Mouse (Mus musculus): ENCODE measurements around the gene Shtn1. TPM values are rescaled to one million over a fixed set of nuclear protein-coding genes. Genes with fewer than 3 reads are reported as not detected.

The Shtn1 gene
- polyA plus RNA-seq, 1 experiment, result 3.4 TPM

GRCm38 (mm10) chr19:58978401-58979171, 97.3 kb downstream of the Shtn1 start:
- H3K27ac ChIP-seq (ENCODE audit: insufficient read depth, low read length), result no peak overlapping the region
- H3K36me3 ChIP-seq (ENCODE audit: control insufficient read depth, insufficient read depth, low read length, poor library complexity, severe bottlenecking), result no peaks in the 10 kb centered on the region
- H3K9me3 ChIP-seq (replicated peaks; ENCODE audit: control insufficient read depth, insufficient read depth, low read length, poor library complexity, severe bottlenecking), result no peaks in the 10 kb centered on the region
- no peak overlapping the region for H3K4me3 ChIP-seq (ENCODE audit: low read depth, low read length)
- no peak for TF ChIP-seq CTCF (IDR thresholded peaks at IDR 0.05; ENCODE audit: low read depth, low read length)
- TF ChIP-seq POLR2A (IDR thresholded peaks at IDR 0.05; ENCODE audit: insufficient read depth, low read length), result no peak
- TF ChIP-seq EP300 (IDR thresholded peaks at IDR 0.05; ENCODE audit: insufficient read depth, low read depth, low read length), result no peak
- H3K4me1 ChIP-seq (ENCODE audit: control insufficient read depth, insufficient read depth, low read length), result peaks cover 2% of the 10 kb centered on the region
- no peaks in the 10 kb centered on the region for H3K27me3 ChIP-seq (ENCODE audit: control insufficient read depth, insufficient read depth, low read length, poor library complexity, severe bottlenecking)
- peak overlapping the region; percentile 7; the same call in 1 of the 2 replicates for H3K9ac ChIP-seq (ENCODE audit: low read depth, poor library complexity, severe bottlenecking)

- TF ChIP-seq CTCF (IDR thresholded peaks at IDR 0.05; ENCODE audit: low read depth, low read length) (no peak), POLR2A (IDR thresholded peaks at IDR 0.05; ENCODE audit: insufficient read depth, low read length) (no peak), EP300 (IDR thresholded peaks at IDR 0.05; ENCODE audit: insufficient read depth, low read depth, low read length) (no peak)
- peaks cover 2% of the 10 kb centered on the region for H3K4me1 ChIP-seq (ENCODE audit: control insufficient read depth, insufficient read depth, low read length)
- H3K9ac ChIP-seq (ENCODE audit: low read depth, poor library complexity, severe bottlenecking), result no peak overlapping the region
- no peak overlapping the region for H3K4me3 ChIP-seq (ENCODE audit: low read depth, low read length)
- H3K27me3 ChIP-seq (ENCODE audit: control insufficient read depth, insufficient read depth, low read length, poor library complexity, severe bottlenecking), result no peaks in the 10 kb centered on the region
- no peaks in the 10 kb centered on the region for H3K9me3 ChIP-seq (replicated peaks; ENCODE audit: control insufficient read depth, insufficient read depth, low read length, poor library complexity, severe bottlenecking)
- no peaks in the 10 kb centered on the region for H3K36me3 ChIP-seq (ENCODE audit: control insufficient read depth, insufficient read depth, low read length, poor library complexity, severe bottlenecking)
- no peak overlapping the region for H3K27ac ChIP-seq (ENCODE audit: insufficient read depth, low read length)
These were observed 100.6 kb downstream of the Shtn1 start for GRCm38 (mm10) chr19:58975216-58975863.

GRCm38 (mm10) chr19:58974126-58974525, 101.8 kb downstream of the Shtn1 start:
- TF ChIP-seq CTCF (IDR thresholded peaks at IDR 0.05; ENCODE audit: low read depth, low read length), result no peak
- no peak for TF ChIP-seq POLR2A (IDR thresholded peaks at IDR 0.05; ENCODE audit: insufficient read depth, low read length)
- TF ChIP-seq EP300 (IDR thresholded peaks at IDR 0.05; ENCODE audit: insufficient read depth, low read depth, low read length), result no peak
- Histone ChIP-seq H3K4me1 (ENCODE audit: control insufficient read depth, insufficient read depth, low read length) (peaks cover 2% of the 10 kb centered on the region), H3K27me3 (ENCODE audit: control insufficient read depth, insufficient read depth, low read length, poor library complexity, severe bottlenecking) (no peaks in the 10 kb centered on the region), H3K4me3 (ENCODE audit: low read depth, low read length) (no peak overlapping the region), H3K36me3 (ENCODE audit: control insufficient read depth, insufficient read depth, low read length, poor library complexity, severe bottlenecking) (no peaks in the 10 kb centered on the region), H3K9me3 (replicated peaks; ENCODE audit: control insufficient read depth, insufficient read depth, low read length, poor library complexity, severe bottlenecking) (no peaks in the 10 kb centered on the region), H3K27ac (ENCODE audit: insufficient read depth, low read length) (no peak overlapping the region), H3K9ac (ENCODE audit: low read depth, poor library complexity, severe bottlenecking) (no peak overlapping the region)

GRCm38 (mm10) chr19:58970826-58971225, 105.1 kb downstream of the Shtn1 start:
- no peaks in the 10 kb centered on the region for H3K27me3 ChIP-seq (ENCODE audit: control insufficient read depth, insufficient read depth, low read length, poor library complexity, severe bottlenecking)
- TF ChIP-seq CTCF (IDR thresholded peaks at IDR 0.05; ENCODE audit: low read depth, low read length), result no peak
- H3K9me3 ChIP-seq (replicated peaks; ENCODE audit: control insufficient read depth, insufficient read depth, low read length, poor library complexity, severe bottlenecking), result no peaks in the 10 kb centered on the region
- no peaks in the 10 kb centered on the region for H3K4me1 ChIP-seq (ENCODE audit: control insufficient read depth, insufficient read depth, low read length)
- no peak overlapping the region for H3K9ac ChIP-seq (ENCODE audit: low read depth, poor library complexity, severe bottlenecking)
- H3K36me3 ChIP-seq (ENCODE audit: control insufficient read depth, insufficient read depth, low read length, poor library complexity, severe bottlenecking), result no peaks in the 10 kb centered on the region
- no peak overlapping the region for H3K4me3 ChIP-seq (ENCODE audit: low read depth, low read length)
- H3K27ac ChIP-seq (ENCODE audit: insufficient read depth, low read length), result no peak overlapping the region

GRCm38 (mm10) chr19:58968731-58969506, 107.0 kb downstream of the Shtn1 start:
- Histone ChIP-seq H3K4me3 (ENCODE audit: low read depth, low read length) (no peak overlapping the region), H3K27ac (ENCODE audit: insufficient read depth, low read length) (no peak overlapping the region), H3K36me3 (ENCODE audit: control insufficient read depth, insufficient read depth, low read length, poor library complexity, severe bottlenecking) (no peaks in the 10 kb centered on the region), H3K9ac (ENCODE audit: low read depth, poor library complexity, severe bottlenecking) (no peak overlapping the region), H3K9me3 (replicated peaks; ENCODE audit: control insufficient read depth, insufficient read depth, low read length, poor library complexity, severe bottlenecking) (no peaks in the 10 kb centered on the region), H3K27me3 (ENCODE audit: control insufficient read depth, insufficient read depth, low read length, poor library complexity, severe bottlenecking) (no peaks in the 10 kb centered on the region), H3K4me1 (ENCODE audit: control insufficient read depth, insufficient read depth, low read length) (no peaks in the 10 kb centered on the region)
- no peak for TF ChIP-seq EP300 (IDR thresholded peaks at IDR 0.05; ENCODE audit: insufficient read depth, low read depth, low read length)
- no peak for TF ChIP-seq CTCF (IDR thresholded peaks at IDR 0.05; ENCODE audit: low read depth, low read length)
- no peak for TF ChIP-seq POLR2A (IDR thresholded peaks at IDR 0.05; ENCODE audit: insufficient read depth, low read length)

Measured in ES-Bruce4 (cell line).